Mouse (Mus musculus): ENCODE data around the gene Acot7. TPM values are rescaled to one million over a fixed set of nuclear protein-coding genes. Genes with fewer than 3 reads are reported as not detected.

The Acot7 gene
- polyA plus RNA-seq, 1 experiment, result 118 TPM

DNA sequence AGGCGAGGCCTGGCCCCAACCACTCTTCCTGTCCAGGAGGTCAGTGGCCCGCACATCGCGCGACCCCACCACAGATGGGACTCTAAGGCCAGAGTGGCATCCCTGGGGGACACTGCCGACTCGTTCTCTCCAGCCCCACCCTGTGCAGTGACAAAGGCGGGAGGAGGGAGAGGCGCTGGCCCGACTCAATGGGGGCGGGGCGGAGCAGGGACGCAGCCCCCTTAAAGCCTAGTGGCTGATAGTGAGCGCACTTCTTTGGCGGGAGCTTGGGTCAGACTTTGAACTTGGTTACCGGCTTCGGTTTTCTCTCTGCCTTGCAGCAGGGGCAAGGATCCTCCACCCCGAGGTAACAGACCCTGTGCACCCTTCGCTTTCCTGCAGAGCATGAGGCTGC lies 18.7 kb upstream of the Acot7 start:
- Histone ChIP-seq H3K4me3 (replicated peaks; ENCODE audit: extremely low read depth, low read depth, low read length) (peak overlapping the region; percentile 1), H3K4me1 (ENCODE audit: control insufficient read depth, insufficient read depth, low read length) (peaks cover 3% of the 10 kb centered on the region; the same call in 1 of the 2 replicates)
- 6% methylated on average over 19 of the region's 19 CpGs for WGBS
- no peak for DNase-seq
- no peak for TF ChIP-seq POLR2A (IDR thresholded peaks at IDR 0.05; ENCODE audit: borderline replicate concordance, extremely low read depth, low read depth, low read length)
- no peak for TF ChIP-seq CTCF (IDR thresholded peaks at IDR 0.05; ENCODE audit: insufficient read depth, low read length)

DNA sequence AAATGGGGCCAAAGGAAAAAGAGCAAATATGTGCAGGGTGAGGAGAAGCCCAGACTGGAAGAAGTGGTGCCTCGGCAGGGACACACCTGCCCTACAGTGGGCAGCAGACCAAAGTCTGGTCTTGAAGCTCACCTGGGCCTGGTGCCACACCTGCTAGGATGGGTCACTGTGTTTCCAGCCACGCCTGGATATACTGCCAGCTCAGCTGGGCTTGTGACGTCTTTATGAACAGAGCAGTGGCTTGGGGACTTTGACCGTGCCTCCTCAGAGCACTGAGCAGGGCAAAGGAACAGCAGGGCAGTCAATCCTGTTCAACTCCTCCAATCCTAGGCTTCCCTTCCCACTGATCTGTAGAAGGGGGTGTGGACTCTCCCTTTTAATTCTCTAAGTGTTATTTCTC lies 17.2 kb upstream of the Acot7 start:
- H3K4me1 ChIP-seq (ENCODE audit: control insufficient read depth, insufficient read depth, low read length), result peaks cover 3% of the 10 kb centered on the region; the same call in 1 of the 2 replicates
- 34% methylated on average over 4 of the region's 4 CpGs for WGBS
- no peak overlapping the region for H3K4me3 ChIP-seq (replicated peaks; ENCODE audit: extremely low read depth, low read depth, low read length)
- TF ChIP-seq POLR2A (IDR thresholded peaks at IDR 0.05; ENCODE audit: borderline replicate concordance, extremely low read depth, low read depth, low read length), result no peak
- no peak for TF ChIP-seq CTCF (IDR thresholded peaks at IDR 0.05; ENCODE audit: insufficient read depth, low read length)
- DNase-seq, result no peak

DNA sequence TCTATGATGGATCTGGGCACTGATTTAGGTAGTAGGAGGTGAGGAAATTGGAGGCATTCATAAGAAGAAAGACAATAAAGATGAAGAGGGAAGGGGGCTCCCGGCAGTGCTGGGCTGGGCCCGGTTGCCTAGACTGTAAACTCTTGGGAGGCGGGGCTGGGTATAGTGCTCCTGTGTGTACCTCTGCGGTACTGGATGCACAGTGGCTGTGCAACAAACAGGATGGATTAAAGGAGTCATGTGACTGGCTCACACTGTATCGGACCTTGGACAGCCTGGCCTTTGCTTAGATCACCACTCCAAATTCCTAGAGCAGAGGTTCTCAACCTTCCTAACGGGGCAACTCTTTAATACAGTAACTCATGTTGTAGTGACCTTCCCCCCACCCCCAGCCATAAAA lies 16.3 kb upstream of the Acot7 start:
- no peak overlapping the region for H3K4me3 ChIP-seq (replicated peaks; ENCODE audit: extremely low read depth, low read depth, low read length)
- H3K4me1 ChIP-seq (ENCODE audit: control insufficient read depth, insufficient read depth, low read length), result peaks cover 3% of the 10 kb centered on the region; the same call in 1 of the 2 replicates
- TF ChIP-seq CTCF (IDR thresholded peaks at IDR 0.05; ENCODE audit: insufficient read depth, low read length) (no peak), POLR2A (IDR thresholded peaks at IDR 0.05; ENCODE audit: borderline replicate concordance, extremely low read depth, low read depth, low read length) (no peak)
- no peak for DNase-seq
- WGBS, result 68% methylated on average over 6 of the region's 6 CpGs

DNA sequence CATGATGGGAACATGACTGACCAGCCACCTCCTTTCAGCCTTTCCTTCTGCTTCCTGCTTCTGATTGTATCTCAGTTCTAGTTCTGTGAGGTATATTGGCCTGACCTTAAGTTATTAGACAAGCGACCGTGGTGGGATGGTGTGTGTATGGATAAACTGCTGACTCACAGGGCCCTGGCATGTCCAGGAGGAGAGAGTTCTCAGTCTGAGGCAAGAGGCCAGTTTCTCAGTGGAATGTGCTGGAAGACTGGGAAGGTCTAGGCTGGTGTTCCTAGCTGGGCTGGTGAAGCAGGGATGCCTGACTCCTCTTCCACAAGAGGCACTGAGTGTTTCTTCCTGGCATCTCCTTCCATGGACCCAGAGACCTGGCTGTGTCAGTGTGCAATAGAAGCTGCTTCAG lies 15.2 kb upstream of the Acot7 start:
- WGBS, result 57% methylated on average over 2 of the region's 2 CpGs
- H3K4me3 ChIP-seq (replicated peaks; ENCODE audit: extremely low read depth, low read depth, low read length), result no peak overlapping the region
- DNase-seq, result no peak
- H3K4me1 ChIP-seq (ENCODE audit: control insufficient read depth, insufficient read depth, low read length), result peaks cover 3% of the 10 kb centered on the region; the same call in 1 of the 2 replicates
- TF ChIP-seq POLR2A (IDR thresholded peaks at IDR 0.05; ENCODE audit: borderline replicate concordance, extremely low read depth, low read depth, low read length) (no peak), CTCF (IDR thresholded peaks at IDR 0.05; ENCODE audit: insufficient read depth, low read length) (no peak)

DNA sequence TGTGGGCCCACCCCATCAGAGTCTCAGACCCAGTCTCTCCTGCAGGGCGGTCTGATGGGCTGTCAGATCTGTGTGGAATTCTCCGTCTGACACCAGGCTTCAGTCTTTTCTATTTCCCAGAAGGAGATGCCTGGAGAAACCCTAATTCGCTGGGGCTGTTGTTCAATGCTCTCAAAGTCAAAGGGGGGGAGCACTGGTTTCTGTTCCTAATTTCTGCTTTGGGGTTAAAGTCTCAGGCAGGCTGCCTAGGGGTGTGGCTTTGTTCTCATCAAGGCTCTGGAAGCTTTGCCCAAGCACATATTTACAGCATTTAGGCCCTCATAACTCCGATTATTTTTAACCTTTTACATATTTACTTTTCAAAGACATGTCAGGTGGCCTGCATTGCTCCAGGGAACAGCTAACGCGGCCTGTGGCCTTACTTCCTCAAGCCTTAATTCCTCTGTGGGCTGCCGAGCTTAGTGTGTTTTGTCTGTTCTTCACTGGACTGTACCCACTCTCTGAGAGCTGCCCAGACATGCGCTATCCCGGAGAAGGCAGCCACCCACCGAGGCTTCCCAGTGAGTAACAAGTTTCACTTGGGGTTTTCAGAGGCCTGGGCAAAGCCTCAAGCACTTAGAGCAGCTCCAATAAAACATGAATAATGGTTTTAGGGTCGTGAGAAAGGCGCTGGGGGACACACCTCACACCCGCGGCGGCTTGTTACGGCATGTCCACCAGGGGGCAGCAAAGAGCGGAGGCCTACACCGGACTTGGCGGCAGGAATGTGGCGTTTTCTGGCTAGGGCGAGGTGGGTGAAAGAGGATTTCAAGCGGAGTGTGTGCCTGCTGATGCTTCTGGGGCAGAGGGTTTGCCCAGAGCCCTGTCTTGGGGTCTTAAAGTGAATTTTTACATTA lies 12.7 kb upstream of the Acot7 start:
- H3K4me1 ChIP-seq (ENCODE audit: control insufficient read depth, insufficient read depth, low read length), result no peaks in the 10 kb centered on the region
- TF ChIP-seq CTCF (IDR thresholded peaks at IDR 0.05; ENCODE audit: insufficient read depth, low read length) (peak; percentile 70), POLR2A (IDR thresholded peaks at IDR 0.05; ENCODE audit: borderline replicate concordance, extremely low read depth, low read depth, low read length) (no peak)
- DNase-seq, result peak; percentile 87
- 19% methylated on average over 22 of the region's 22 CpGs for WGBS
- H3K4me3 ChIP-seq (replicated peaks; ENCODE audit: extremely low read depth, low read depth, low read length), result no peak overlapping the region

DNA sequence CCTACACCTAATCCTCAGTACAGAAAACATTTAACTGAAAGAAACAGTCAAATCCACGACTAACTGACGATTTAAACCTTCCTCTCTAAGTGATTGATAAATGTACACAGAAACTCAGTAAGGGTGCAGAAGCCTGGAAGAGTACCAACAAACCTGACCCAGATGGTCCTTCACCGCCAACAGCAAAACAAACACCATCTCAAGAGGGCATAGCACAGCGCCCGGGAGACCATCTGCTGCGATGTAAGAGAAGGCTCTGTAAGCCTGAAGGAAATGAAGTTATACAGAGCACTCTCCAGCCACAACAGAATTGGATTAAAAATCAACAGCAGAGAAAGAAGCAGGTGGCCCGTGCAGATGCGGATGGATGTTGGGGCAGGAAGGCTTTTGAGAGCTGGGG lies 9.9 kb upstream of the Acot7 start:
- DNase-seq, result no peak
- Histone ChIP-seq H3K4me3 (replicated peaks; ENCODE audit: extremely low read depth, low read depth, low read length) (no peak overlapping the region), H3K4me1 (ENCODE audit: control insufficient read depth, insufficient read depth, low read length) (no peaks in the 10 kb centered on the region)
- WGBS, result 42% methylated on average over 8 of the region's 8 CpGs
- TF ChIP-seq POLR2A (IDR thresholded peaks at IDR 0.05; ENCODE audit: borderline replicate concordance, extremely low read depth, low read depth, low read length) (no peak), CTCF (IDR thresholded peaks at IDR 0.05; ENCODE audit: insufficient read depth, low read length) (no peak)

DNA sequence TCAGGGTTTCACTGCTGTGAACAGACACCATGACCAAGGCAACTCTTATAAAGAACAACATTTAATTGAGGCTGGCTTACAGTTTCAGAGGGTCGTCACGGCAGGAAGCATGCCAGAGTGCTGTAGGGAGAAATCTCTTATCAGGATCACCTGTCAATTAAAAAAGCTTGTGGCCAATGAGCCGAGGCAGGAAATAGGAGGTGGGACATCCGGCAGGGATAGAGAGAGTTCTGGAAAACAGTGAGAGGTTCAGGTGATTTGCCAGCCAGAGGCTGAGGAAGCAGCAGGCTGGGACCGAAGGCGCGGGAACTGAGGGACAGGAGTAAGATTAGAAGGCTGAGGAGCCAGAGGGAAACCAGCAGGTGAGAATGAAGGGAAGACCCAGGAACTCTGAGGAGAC lies 8.8 kb upstream of the Acot7 start:
- no peak for DNase-seq
- Histone ChIP-seq H3K4me3 (replicated peaks; ENCODE audit: extremely low read depth, low read depth, low read length) (no peak overlapping the region), H3K4me1 (ENCODE audit: control insufficient read depth, insufficient read depth, low read length) (no peaks in the 10 kb centered on the region)
- TF ChIP-seq CTCF (IDR thresholded peaks at IDR 0.05; ENCODE audit: insufficient read depth, low read length) (no peak), POLR2A (IDR thresholded peaks at IDR 0.05; ENCODE audit: borderline replicate concordance, extremely low read depth, low read depth, low read length) (no peak)
- 70% methylated on average over 7 of the region's 7 CpGs for WGBS

DNA sequence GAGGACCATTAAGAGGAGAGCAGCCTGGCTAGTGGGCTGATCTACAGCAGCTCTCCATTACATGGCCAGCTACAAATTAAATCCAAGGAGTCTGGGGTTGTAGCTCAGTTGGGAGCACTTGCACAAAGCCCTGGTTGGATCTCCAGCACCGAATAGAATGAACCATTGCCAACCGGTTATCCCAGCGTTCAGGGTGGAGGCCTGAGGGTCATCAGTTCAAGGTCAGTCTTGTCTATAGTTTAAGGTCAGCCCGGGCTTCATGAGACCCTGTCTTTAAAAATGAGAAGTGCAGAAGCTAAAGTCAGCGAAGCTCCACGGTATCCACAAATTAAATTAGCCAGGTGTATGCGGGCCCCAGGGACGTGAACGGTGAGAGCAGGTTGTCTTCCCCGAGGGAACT lies 7.6 kb upstream of the Acot7 start:
- Histone ChIP-seq H3K4me1 (ENCODE audit: control insufficient read depth, insufficient read depth, low read length) (no peaks in the 10 kb centered on the region), H3K4me3 (replicated peaks; ENCODE audit: extremely low read depth, low read depth, low read length) (no peak overlapping the region)
- WGBS, result 76% methylated on average over 10 of the region's 10 CpGs
- no peak for TF ChIP-seq CTCF (IDR thresholded peaks at IDR 0.05; ENCODE audit: insufficient read depth, low read length)
- no peak for TF ChIP-seq POLR2A (IDR thresholded peaks at IDR 0.05; ENCODE audit: borderline replicate concordance, extremely low read depth, low read depth, low read length)
- no peak for DNase-seq

DNA sequence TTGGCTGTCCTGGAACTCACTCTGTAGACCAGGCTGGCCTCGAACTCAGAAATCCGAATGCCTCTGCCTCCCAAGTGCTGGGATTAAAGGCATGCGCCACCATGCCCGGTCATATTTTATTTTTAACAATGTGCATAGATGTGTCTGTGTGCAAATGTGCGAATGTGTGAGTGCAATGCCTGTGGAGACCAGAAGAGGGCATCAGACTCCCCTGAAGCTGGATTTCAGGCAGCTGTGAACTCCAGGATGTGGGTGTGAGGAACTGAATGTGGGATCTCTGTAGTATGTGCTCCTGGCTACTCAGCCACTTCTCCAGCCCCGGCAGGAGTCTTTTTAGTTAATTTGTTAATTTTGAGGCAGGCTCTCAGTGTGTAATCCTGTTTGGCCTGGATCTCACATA lies 6.4 kb upstream of the Acot7 start:
- no peak for TF ChIP-seq POLR2A (IDR thresholded peaks at IDR 0.05; ENCODE audit: borderline replicate concordance, extremely low read depth, low read depth, low read length)
- TF ChIP-seq CTCF (IDR thresholded peaks at IDR 0.05; ENCODE audit: insufficient read depth, low read length), result 0 out of 2 replicates have a peak, but pooled peaks have one; percentile 10
- 77% methylated on average over 6 of the region's 6 CpGs for WGBS

DNA sequence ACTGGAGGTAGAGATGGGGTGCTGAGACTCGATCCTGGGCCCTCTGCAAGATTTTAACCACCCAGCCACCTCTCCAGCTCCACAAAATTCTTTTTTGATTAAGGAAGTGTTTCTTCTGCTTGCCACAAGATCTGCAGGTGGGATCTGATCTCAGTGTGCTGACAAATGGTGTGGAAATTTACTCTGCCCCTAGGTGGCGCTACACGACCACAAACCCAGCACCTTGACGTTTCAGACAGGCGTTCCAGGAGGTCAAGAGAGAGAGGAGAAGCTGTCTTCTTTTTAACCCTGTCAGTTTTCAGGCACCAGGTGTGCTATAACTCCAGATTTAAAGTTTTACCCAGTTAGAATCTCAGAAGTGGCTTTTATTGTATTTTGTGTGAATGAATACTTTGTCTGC lies 4.9 kb upstream of the Acot7 start:
- no peak overlapping the region for H3K4me3 ChIP-seq (replicated peaks; ENCODE audit: extremely low read depth, low read depth, low read length)
- peak; percentile 79 for DNase-seq
- no peaks in the 10 kb centered on the region; the same call in 1 of the 2 replicates for H3K4me1 ChIP-seq (ENCODE audit: control insufficient read depth, insufficient read depth, low read length)
- peak; percentile 99 for TF ChIP-seq CTCF (IDR thresholded peaks at IDR 0.05; ENCODE audit: insufficient read depth, low read length)
- no peak for TF ChIP-seq POLR2A (IDR thresholded peaks at IDR 0.05; ENCODE audit: borderline replicate concordance, extremely low read depth, low read depth, low read length)
- 5% methylated on average over 5 of the region's 5 CpGs for WGBS

More for the DNA sequence above, 6.4 kb upstream of the Acot7 start:
- Histone ChIP-seq H3K4me3 (replicated peaks; ENCODE audit: extremely low read depth, low read depth, low read length) (no peak overlapping the region), H3K4me1 (ENCODE audit: control insufficient read depth, insufficient read depth, low read length) (no peaks in the 10 kb centered on the region; the same call in 1 of the 2 replicates)
- no peak for DNase-seq

Data from lung, adult 2 months (tissue).